Mouse (Mus musculus): Measurements from ENCODE around the gene Aprt.

DNA sequence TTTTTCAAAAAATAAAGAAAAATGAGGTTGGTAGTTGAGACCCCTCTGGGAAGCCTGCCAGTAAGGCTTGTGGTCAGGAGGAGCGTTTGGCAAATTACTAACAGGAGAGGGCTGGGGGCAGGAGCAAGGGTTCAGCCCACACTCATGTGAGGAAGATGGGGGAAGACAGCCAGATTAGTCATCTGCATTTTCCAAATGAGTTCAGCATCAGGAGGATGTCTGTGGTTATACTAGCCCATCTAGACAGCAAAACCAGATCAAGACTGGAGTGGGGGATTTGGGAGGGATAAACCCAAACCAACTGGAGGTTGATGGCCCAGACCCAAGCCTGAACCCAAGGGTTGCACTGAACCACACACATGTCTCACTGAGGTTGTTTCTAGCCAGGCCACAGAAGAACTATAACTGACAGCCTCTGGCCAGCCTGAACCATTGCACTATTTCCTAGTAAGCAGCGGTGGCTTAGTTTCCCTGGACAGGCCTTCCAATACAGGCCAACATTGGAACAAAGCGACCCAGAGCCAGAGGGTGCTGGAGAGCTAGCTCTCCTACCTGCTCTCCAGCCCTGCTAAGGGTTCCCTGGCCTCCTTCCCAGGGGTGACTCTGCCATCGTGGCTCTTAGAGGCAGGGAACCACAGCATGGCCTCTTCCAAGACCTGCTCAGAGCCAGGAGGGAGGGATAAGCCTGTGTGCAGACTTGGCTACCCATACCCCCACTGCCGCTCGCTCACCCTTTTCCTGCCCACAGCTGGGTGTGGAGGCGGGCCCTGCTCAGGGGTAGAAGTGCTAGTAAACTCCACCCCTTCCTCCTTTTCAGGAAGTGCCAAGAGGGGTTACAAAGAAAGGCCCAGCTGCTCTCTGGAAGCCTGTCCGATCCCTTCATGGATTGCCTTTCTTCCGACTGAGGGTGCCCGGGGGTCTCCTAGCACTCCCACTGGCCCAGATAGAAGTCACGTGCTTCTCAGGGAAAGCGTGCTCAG is 20.4 kb downstream of the Aprt start:
- no peak for TF ChIP-seq CTCF (conservative IDR thresholded peaks at IDR 0.05; ENCODE audit: low read length)
- no peak for TF ChIP-seq POU5F1 (IDR thresholded peaks at IDR 0.05; ENCODE audit: borderline replicate concordance, low read length)
